Mouse (Mus musculus) midbrain, embryonic 15.5 days (tissue): ENCODE data around the gene Csnk1e. TPM values are rescaled to one million over a fixed set of nuclear protein-coding genes. Genes with fewer than 3 reads are reported as not detected.

Source experiments
- ATAC-seq: fragments of 200-750 bp; cut with Nextera tagmentation; replicated peaks from 2 replicates; pipeline ENCODE4 v1.8.0; 2017; ENCODE audit warnings: moderate TSS enrichment
- H3K27ac ChIP-seq: fragments of 300-500 bp; sonication (generic); 2 replicates; pipeline ENCODE4 v1.5.1; 2015; ENCODE audit warnings: mild to moderate bottlenecking, inconsistent platforms
- H3K27me3 ChIP-seq: fragments of 300-500 bp; sonication (generic); replicated peaks from 2 replicates; pipeline ENCODE4 v1.6.1; 2015; ENCODE audit warnings: inconsistent platforms
- H3K36me3 ChIP-seq: fragments of 300-500 bp; sonication (generic); replicated peaks from 2 replicates; pipeline ENCODE4 v1.6.1; 2015; ENCODE audit warnings: inconsistent platforms
- H3K4me1 ChIP-seq: fragments of 300-500 bp; sonication (generic); 2 replicates; pipeline ENCODE4 v1.6.1; 2015; ENCODE audit warnings: inconsistent platforms
- H3K4me2 ChIP-seq: fragments of 300-500 bp; sonication (generic); 2 replicates; pipeline ENCODE4 v1.6.1; 2015; ENCODE audit warnings: inconsistent platforms, mild to moderate bottlenecking, moderate library complexity
- H3K4me3 ChIP-seq: fragments of 300-500 bp; sonication (generic); 2 replicates; pipeline ENCODE4 v1.5.1; 2015; ENCODE audit warnings: mild to moderate bottlenecking, inconsistent platforms
- H3K9ac ChIP-seq: fragments of 300-500 bp; sonication (generic); 2 replicates; pipeline ENCODE4 v1.6.1; 2015; ENCODE audit warnings: mild to moderate bottlenecking, inconsistent platforms
- H3K9me3 ChIP-seq: fragments of 300-500 bp; sonication (generic); 2 replicates; pipeline ENCODE4 v1.6.1; 2016; ENCODE audit warnings: inconsistent platforms
- WGBS: fragments of 180-500 bp; shearing (Covaris S2); methylation state at CpG from one replicate; pipeline ENCODE4 v1.1.7; 2015; ENCODE audit warnings: mixed read lengths; 5-methylcytosine and 5-hydroxymethylcytosine counted together
- polyA plus RNA-seq: library from polyadenylated mRNA; unstranded; fragments of >200 nt; fragmentation: Nextera tagmentation; extraction: Ambion mirVana; gene quantifications from 2 replicates; pipeline ENCODE4 v1.2.1, GENCODE M21; 2015

Csnk1e gene
- polyA plus RNA-seq, 1 experiment from 2014 or later = 284 TPM

GRCm38 (mm10) chr15:79400134-79400974 is 55.0 kb downstream of the Csnk1e start:
- Histone ChIP-seq H3K4me2 (no peak overlapping the region), H3K4me3 (no peak overlapping the region), H3K9me3 (no peaks in the 10 kb centered on the region), H3K36me3 (no peaks in the 10 kb centered on the region), H3K27ac (no peak overlapping the region), H3K27me3 (no peaks in the 10 kb centered on the region), H3K4me1 (peaks cover 41% of the 10 kb centered on the region), H3K9ac (peak overlapping the region; percentile 25; the same call in 1 of the 2 replicates)
- no peak for ATAC-seq
- 83% methylated on average over 6 of the region's 6 CpGs for WGBS

DNA sequence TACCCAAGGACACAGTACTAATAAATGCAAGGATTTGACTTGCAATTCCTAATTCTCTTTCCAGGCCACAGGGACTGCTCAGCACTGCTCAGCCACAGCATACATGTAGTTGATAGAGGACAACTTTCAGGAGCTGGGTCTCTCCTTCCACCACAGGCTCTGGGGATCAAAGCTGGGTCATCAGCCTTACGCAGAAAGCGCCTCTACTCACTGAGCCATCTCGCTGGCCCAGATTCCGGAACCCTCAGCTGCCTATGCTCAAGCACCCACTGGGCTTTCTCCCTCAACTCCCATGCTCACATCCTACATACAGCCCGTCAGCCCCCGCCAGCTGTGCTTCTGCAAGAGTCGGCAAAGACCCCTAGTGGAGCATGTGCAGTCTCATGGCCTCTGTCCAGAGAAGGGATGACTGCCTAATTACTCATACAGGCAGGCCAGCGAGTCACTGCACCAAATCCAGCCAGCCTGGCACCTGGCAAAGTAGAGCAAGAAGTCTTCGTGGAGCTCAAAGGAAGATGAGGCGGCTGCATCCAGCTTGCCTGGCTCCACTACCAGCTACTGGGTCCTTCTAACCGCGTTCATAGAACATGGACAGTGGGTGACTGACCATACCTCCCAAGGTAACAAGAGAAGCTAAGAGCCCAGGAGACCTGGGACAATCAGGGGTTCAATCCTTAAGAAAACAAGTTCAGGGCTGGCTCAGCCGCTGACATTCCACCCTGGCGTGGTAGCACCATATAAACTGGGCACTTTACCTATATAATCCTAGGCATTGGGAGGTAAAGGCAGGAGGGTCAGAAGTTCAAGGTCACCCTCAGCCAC is 55.9 kb downstream of the Csnk1e start:
- H3K4me2 ChIP-seq = no peak overlapping the region
- H3K9me3 ChIP-seq = no peaks in the 10 kb centered on the region
- H3K27me3 ChIP-seq = no peaks in the 10 kb centered on the region
- no peaks in the 10 kb centered on the region for H3K36me3 ChIP-seq
- no peak overlapping the region for H3K9ac ChIP-seq
- H3K4me3 ChIP-seq = no peak overlapping the region
- WGBS = 82% methylated on average over 14 of the region's 14 CpGs
- H3K27ac ChIP-seq = no peak overlapping the region
- ATAC-seq = no peak
- H3K4me1 ChIP-seq = peaks cover 41% of the 10 kb centered on the region

DNA sequence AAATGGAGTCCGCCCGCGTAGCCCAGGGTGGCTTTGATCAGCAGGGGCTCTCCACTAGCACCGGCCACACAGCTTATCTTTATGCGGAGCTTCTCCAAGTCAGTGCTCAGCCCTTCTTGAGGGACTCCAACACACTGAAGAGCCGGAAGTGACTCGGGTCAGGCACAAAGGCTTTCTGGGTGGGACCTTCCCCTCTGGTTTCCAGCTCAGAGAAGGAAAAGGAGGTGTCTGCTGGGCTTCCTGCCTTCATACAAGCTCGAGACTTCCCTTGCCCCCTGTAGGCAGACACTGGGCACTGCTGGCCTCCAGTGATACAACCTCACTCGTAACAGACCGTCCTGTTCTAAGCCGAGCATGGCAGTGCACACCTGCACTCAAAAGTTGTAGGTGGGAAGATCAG is 58.6 kb downstream of the Csnk1e start:
- H3K36me3 ChIP-seq = no peaks in the 10 kb centered on the region
- no peak overlapping the region for H3K4me3 ChIP-seq
- H3K9ac ChIP-seq = no peak overlapping the region
- no peak overlapping the region for H3K4me2 ChIP-seq
- H3K27ac ChIP-seq = no peak overlapping the region
- no peaks in the 10 kb centered on the region for H3K9me3 ChIP-seq
- ATAC-seq = no peak
- no peaks in the 10 kb centered on the region for H3K27me3 ChIP-seq
- 88% methylated on average over 11 of the region's 11 CpGs for WGBS
- peaks cover 36% of the 10 kb centered on the region for H3K4me1 ChIP-seq

DNA sequence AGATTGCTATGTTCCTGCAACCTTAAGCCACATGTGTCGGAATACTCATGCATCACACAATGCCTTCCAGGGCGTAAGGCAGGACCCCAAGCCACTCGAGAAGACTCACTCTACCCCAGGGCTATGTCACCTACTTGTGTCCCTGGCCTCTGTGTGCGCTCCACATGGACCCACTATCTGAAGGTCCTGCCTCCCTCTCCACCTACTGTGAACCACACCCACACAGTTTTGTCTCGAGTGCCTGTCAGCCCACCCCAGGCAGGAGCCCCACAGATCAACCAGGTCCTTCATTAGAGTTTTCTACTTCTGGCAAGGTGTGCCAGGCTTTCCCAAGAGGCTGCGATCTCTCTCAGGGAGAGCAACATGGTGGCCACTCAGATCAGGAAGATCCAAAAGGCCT is 60.1 kb downstream of the Csnk1e start:
- Histone ChIP-seq H3K4me1 (peaks cover 27% of the 10 kb centered on the region), H3K9ac (no peak overlapping the region), H3K4me3 (no peak overlapping the region), H3K36me3 (no peaks in the 10 kb centered on the region), H3K9me3 (no peaks in the 10 kb centered on the region), H3K27me3 (no peaks in the 10 kb centered on the region), H3K27ac (no peak overlapping the region), H3K4me2 (no peak overlapping the region)
- ATAC-seq = no peak
- 87% methylated on average over 6 of the region's 6 CpGs for WGBS

- no peak overlapping the region for H3K4me3 ChIP-seq
- H3K9me3 ChIP-seq = no peaks in the 10 kb centered on the region
- no peaks in the 10 kb centered on the region for H3K27me3 ChIP-seq
- no peak overlapping the region for H3K27ac ChIP-seq
- no peak overlapping the region for H3K4me2 ChIP-seq
- peaks cover 23% of the 10 kb centered on the region for H3K4me1 ChIP-seq
- H3K9ac ChIP-seq = no peak overlapping the region
- WGBS = 79% methylated on average over 4 of the region's 4 CpGs
- no peaks in the 10 kb centered on the region for H3K36me3 ChIP-seq
- no peak for ATAC-seq
Measured at GRCm38 (mm10) chr15:79394842-79395241, 60.5 kb downstream of the Csnk1e start.

- H3K4me3 ChIP-seq = no peak overlapping the region
- peaks cover 14% of the 10 kb centered on the region for H3K4me1 ChIP-seq
- no peaks in the 10 kb centered on the region for H3K27me3 ChIP-seq
- no peak for ATAC-seq
- no peak overlapping the region for H3K9ac ChIP-seq
- no peaks in the 10 kb centered on the region for H3K36me3 ChIP-seq
- H3K27ac ChIP-seq = no peak overlapping the region
- H3K9me3 ChIP-seq = no peaks in the 10 kb centered on the region
- no peak overlapping the region for H3K4me2 ChIP-seq
- 84% methylated on average over 6 of the region's 6 CpGs for WGBS
Measured at GRCm38 (mm10) chr15:79393101-79393500, 62.3 kb downstream of the Csnk1e start.

- Histone ChIP-seq H3K27me3 (no peaks in the 10 kb centered on the region), H3K4me2 (no peak overlapping the region), H3K4me3 (no peak overlapping the region), H3K9ac (no peak overlapping the region), H3K27ac (no peak overlapping the region), H3K9me3 (no peaks in the 10 kb centered on the region), H3K4me1 (peaks cover 14% of the 10 kb centered on the region), H3K36me3 (no peaks in the 10 kb centered on the region)
- no peak for ATAC-seq
- WGBS = 88% methylated on average over 5 of the region's 5 CpGs
Measured at GRCm38 (mm10) chr15:79392527-79392926, 62.8 kb downstream of the Csnk1e start.

DNA sequence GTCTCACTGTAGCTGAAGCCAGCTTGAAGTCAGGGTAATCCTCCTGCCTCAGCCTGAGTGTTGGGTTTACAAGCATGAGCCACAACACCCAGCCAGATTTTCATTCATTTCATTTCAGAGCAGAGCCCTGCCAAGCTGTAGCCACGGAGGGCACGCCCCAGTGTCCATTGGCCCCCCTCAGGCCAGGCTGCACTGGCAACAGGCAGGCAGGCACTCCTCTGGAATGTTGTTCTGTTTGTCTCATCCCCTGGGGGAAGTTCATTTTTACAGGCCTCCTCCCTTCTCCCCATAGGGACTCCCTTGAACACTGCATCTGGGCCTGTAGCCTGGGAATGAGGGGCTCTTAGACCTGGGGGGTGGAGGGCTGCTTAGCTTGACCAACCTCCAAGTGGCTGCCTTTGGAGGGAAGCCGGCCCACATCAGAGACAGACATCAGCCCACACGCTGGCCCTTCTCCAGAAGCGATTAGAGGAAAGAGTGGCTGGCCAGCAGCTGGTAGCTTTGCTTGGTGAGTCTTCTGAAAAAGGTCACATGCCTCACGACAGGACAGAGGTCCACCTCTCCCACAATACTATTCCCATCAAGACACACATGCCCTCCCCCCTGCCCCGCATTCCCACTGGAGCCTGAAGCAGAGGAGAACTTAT is 63.8 kb downstream of the Csnk1e start:
- H3K27me3 ChIP-seq = no peaks in the 10 kb centered on the region
- H3K4me3 ChIP-seq = no peak overlapping the region
- H3K9ac ChIP-seq = no peak overlapping the region
- no peaks in the 10 kb centered on the region for H3K9me3 ChIP-seq
- no peaks in the 10 kb centered on the region for H3K36me3 ChIP-seq
- peaks cover 14% of the 10 kb centered on the region for H3K4me1 ChIP-seq
- ATAC-seq = no peak
- no peak overlapping the region for H3K4me2 ChIP-seq
- WGBS = 39% methylated on average over 7 of the region's 7 CpGs
- H3K27ac ChIP-seq = no peak overlapping the region

GRCm38 (mm10) chr15:79390434-79390833 is 64.9 kb downstream of the Csnk1e start:
- H3K4me1 ChIP-seq = peaks cover 14% of the 10 kb centered on the region
- no peak overlapping the region for H3K27ac ChIP-seq
- no peaks in the 10 kb centered on the region for H3K36me3 ChIP-seq
- H3K9me3 ChIP-seq = no peaks in the 10 kb centered on the region
- H3K4me2 ChIP-seq = no peak overlapping the region
- no peak overlapping the region for H3K9ac ChIP-seq
- H3K4me3 ChIP-seq = no peak overlapping the region
- WGBS = 85% methylated on average over 6 of the region's 6 CpGs
- H3K27me3 ChIP-seq = no peaks in the 10 kb centered on the region
- ATAC-seq = no peak

DNA sequence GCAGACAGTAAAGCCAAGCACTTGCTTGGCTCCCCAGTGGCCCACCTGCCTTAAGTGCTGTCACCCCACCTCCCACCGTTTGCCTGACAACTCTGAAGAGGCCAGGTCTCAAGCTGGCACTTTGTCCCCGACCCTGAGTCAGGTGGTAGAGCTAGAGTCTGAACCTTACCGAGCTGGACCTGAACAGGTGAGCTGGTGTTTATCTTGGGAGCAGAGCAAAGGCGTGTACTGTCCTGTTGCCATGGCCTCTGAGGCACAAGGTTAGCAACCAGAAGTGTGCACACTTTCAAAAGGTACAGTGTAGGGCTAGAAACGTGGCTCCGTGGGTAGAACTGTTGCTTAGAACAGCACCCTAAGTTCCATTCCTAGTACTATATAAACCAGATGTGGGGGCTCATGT is 67.2 kb downstream of the Csnk1e start:
- WGBS = 80% methylated on average over 6 of the region's 6 CpGs
- Histone ChIP-seq H3K4me3 (no peak overlapping the region), H3K27me3 (no peaks in the 10 kb centered on the region), H3K9me3 (no peaks in the 10 kb centered on the region), H3K9ac (no peak overlapping the region), H3K27ac (no peak overlapping the region), H3K4me2 (no peak overlapping the region), H3K4me1 (peaks cover 5% of the 10 kb centered on the region; the same call in 1 of the 2 replicates), H3K36me3 (no peaks in the 10 kb centered on the region)
- ATAC-seq = no peak

- Histone ChIP-seq H3K36me3 (no peaks in the 10 kb centered on the region), H3K4me1 (peaks cover 5% of the 10 kb centered on the region; the same call in 1 of the 2 replicates), H3K27ac (no peak overlapping the region), H3K9ac (no peak overlapping the region), H3K9me3 (no peaks in the 10 kb centered on the region), H3K4me3 (no peak overlapping the region), H3K4me2 (no peak overlapping the region), H3K27me3 (no peaks in the 10 kb centered on the region)
- no peak for ATAC-seq
- WGBS = 84% methylated on average over 7 of the region's 7 CpGs
Measured at GRCm38 (mm10) chr15:79387611-79388010, 67.8 kb downstream of the Csnk1e start.

DNA sequence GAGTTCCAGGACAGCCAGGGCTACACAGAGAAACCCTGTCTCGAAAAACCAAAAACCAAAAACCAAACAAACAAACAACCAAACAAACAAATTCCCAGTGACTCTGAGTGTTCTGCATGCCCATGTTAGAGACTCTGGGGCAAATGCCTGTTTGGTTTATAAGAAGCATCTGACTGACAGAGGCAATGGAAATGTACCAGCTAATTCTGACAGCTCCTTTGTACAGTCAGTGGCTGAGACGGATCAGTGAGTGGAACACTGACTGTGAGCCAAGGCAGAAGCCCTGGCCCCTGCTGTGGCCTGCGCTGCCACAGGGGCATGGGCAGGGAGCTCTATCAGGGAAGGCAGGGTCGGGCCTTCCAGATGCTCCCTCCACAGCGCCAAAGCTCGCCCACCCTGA is 68.3 kb downstream of the Csnk1e start:
- WGBS = 71% methylated on average over 6 of the region's 6 CpGs
- no peaks in the 10 kb centered on the region for H3K36me3 ChIP-seq
- H3K9me3 ChIP-seq = no peaks in the 10 kb centered on the region
- no peak overlapping the region for H3K4me3 ChIP-seq
- H3K27me3 ChIP-seq = no peaks in the 10 kb centered on the region
- H3K4me1 ChIP-seq = peaks cover 5% of the 10 kb centered on the region; the same call in 1 of the 2 replicates
- no peak overlapping the region for H3K4me2 ChIP-seq
- no peak overlapping the region for H3K9ac ChIP-seq
- no peak for ATAC-seq
- no peak overlapping the region for H3K27ac ChIP-seq
